Mouse (Mus musculus) right cerebral cortex, adult 2 months (tissue): ENCODE measurements at regions not wholly inside any gene's neighbourhood (a gene's known extent, or its start where the extent isn't known, plus 50 kb on each side); places are given as distances from the start of the nearest gene placed in this dataset.

Source experiments
- DNase-seq, 2 experiments: peaks; one replicate each; pipeline ENCODE4 v3.0.0; 2021 to 2022; ENCODE audit warnings: low spot score in 2 of 2

DNA sequence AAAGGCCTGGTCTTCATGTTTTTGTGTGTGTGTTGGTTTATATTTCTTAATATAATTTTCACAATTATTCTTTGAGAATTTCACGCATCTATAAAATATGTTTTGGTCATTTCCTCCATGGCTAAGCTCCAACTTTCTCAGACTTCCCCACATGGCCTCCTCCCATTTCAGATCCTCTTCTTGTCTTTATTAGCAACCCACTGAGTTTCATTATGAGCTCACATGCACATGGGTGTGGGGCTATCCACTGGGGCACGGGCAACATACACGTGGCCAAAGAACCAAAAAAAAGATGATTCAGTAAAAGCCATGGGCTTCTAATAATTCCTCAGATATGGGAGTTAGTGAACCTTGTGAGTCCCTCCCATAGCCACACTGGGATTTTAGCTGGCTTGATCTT, 50.1 kb upstream of the Mpp6 start:
- no peak for DNase-seq
